Mouse (Mus musculus): ENCODE data around the gene Cybc1.
A peak's percentile ranks its signal among the peaks of the same experiment; 100 is the strongest.

Gene Cybc1

GRCm38 (mm10) chr11:121229018-121229439, at the start of gene Cybc1:
Gene Cybc1, minus strand, starts transcription at chr11:121229322.
- DNase-seq (ENCODE audit: low spot score): peak; percentile 72

- no peak for DNase-seq (ENCODE audit: low spot score)
These were observed 48.9 kb upstream of the Cybc1 start for GRCm38 (mm10) chr11:121278011-121278410.

GRCm38 (mm10) chr11:121277516-121277915, 48.4 kb upstream of the Cybc1 start:
- DNase-seq (ENCODE audit: low spot score): no peak

GRCm38 (mm10) chr11:121261074-121261473, 32.0 kb upstream of the Cybc1 start:
- DNase-seq (ENCODE audit: low spot score): no peak

GRCm38 (mm10) chr11:121260211-121260906, 31.2 kb upstream of the Cybc1 start:
- DNase-seq (ENCODE audit: low spot score): peak; percentile 66

GRCm38 (mm10) chr11:121259160-121260100, 30.3 kb upstream of the Cybc1 start, which contains the start of gene Foxk2:
Gene Foxk2, plus strand, starts transcription at chr11:121259990.
- DNase-seq (ENCODE audit: low spot score): peak; percentile 97

GRCm38 (mm10) chr11:121250196-121250595, 21.1 kb upstream of the Cybc1 start:
- no peak for DNase-seq (ENCODE audit: low spot score)

GRCm38 (mm10) chr11:121239669-121240068, 10.5 kb upstream of the Cybc1 start:
- DNase-seq (ENCODE audit: low spot score): no peak

- no peak for DNase-seq (ENCODE audit: low spot score)
These were observed 8.4 kb upstream of the Cybc1 start for GRCm38 (mm10) chr11:121237345-121238128.

GRCm38 (mm10) chr11:121236564-121237344, 7.6 kb upstream of the Cybc1 start, which contains the start of gene Narf:
Gene Narf, plus strand, starts transcription at chr11:121237253.
- DNase-seq (ENCODE audit: low spot score): peak; percentile 98

- DNase-seq (ENCODE audit: low spot score): peak; percentile 70
These were observed 6.5 kb upstream of the Cybc1 start for GRCm38 (mm10) chr11:121235475-121236238.

- DNase-seq (ENCODE audit: low spot score): no peak
These were observed 3.6 kb upstream of the Cybc1 start for GRCm38 (mm10) chr11:121232706-121233105.

- no peak for DNase-seq (ENCODE audit: low spot score)
These were observed 2.6 kb upstream of the Cybc1 start for GRCm38 (mm10) chr11:121231628-121232291.

GRCm38 (mm10) chr11:121231191-121231590, 2.1 kb upstream of the Cybc1 start:
- DNase-seq (ENCODE audit: low spot score): no peak

GRCm38 (mm10) chr11:121228129-121229017, 749 bp downstream of the Cybc1 start:
- no peak for DNase-seq (ENCODE audit: low spot score)

GRCm38 (mm10) chr11:121221321-121222010, 7.7 kb downstream of the Cybc1 start:
- no peak for DNase-seq (ENCODE audit: low spot score)

GRCm38 (mm10) chr11:121220771-121221170, 8.4 kb downstream of the Cybc1 start:
- DNase-seq (ENCODE audit: low spot score): no peak

GRCm38 (mm10) chr11:121219776-121220175, 9.3 kb downstream of the Cybc1 start:
- DNase-seq (ENCODE audit: low spot score): no peak

Data from testis, postnatal 10 days (tissue).